Mouse (Mus musculus) ES-CJ7 (cell line): ENCODE results near the gene Strap.
A peak's percentile ranks its signal among the peaks of the same experiment; 100 is the strongest.

Experiments
- DNase-seq: peaks from one replicate; pipeline ENCODE4 v3.0.0; 2011; ENCODE audit warnings: low read depth, low spot score

The Strap gene

DNA sequence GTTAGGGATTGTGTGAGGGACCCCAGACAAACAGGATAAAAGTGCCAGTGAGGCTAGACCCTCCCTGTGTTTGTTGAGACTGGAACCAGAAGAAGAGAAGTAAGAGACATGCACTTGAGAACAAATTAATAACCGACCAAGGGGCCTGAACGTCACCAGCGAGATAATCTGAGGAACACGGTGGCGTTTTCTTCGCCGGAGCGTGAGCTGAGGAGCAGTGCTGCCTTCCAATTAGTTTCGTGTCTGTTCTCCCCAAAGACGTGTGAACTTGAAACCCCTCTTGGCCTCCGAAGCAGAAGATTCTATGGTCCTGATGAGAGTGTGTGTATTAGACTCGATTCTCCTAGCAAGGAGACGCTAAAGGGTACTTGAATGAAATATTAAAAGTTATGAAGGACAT lies 39.3 kb downstream of the Strap start:
- DNase-seq, result no peak

GRCm38 (mm10) chr6:137775159-137775558 lies 40.3 kb downstream of the Strap start:
- DNase-seq, result no peak

DNA sequence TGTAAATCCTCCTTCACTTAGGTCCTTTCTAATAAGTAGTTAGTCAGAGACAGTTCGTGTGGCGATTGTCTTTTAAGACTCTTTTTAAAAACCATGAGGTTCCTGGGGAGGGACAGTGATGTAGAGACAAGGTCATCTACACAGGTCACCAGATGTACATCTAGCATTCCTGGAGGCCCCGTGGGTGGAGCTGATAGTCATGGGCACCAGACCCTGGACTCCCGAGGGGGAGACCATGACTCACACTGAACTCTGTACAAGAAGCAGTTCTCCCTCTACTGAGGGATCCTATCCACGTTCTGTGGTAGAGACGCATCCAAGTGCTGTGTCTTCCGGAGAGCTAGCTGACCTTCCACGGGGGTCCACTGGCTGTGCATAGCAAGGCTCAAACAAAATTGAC lies 42.1 kb downstream of the Strap start:
- DNase-seq, result no peak

DNA sequence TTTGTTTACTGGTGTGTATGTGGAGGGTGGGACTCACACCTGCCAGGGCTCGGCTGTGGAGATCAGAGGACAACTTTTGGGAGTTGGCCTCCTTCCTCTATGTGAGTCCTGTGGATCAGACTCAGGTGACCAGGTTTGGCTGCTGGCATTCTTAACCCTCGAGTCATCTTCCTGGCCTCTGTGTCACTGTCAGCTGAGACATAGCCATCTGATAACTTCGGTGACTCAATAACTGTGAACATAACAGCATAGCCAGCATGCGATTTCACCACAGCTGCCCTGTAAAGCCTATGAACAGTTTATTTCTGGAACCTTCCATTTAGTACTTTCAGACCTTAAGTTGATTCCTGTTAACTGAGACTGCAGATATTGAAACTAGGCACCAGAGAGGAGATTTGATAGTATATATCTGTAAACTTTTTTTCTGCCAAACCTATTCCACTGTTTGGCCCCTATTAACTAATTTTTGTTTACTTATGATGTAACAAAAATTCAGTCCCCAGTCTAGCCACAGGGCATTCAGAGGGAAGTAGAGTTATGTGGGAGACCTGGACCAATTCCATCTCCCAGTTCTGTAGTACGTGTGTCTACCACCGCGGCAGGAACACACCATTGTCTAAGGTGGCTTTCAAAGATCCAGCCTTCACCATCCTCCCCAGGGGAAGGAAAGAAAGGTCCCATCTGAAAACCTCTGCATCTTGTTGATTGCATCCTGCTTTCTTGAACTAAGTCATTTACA lies 49.2 kb downstream of the Strap start:
- DNase-seq, result no peak

- no peak for DNase-seq
Observed at GRCm38 (mm10) chr6:137788976-137789590, 54.2 kb downstream of the Strap start.

GRCm38 (mm10) chr6:137789658-137790057 lies 54.8 kb downstream of the Strap start:
- DNase-seq, result no peak

- no peak for DNase-seq
Observed at GRCm38 (mm10) chr6:137795494-137795893, 60.6 kb downstream of the Strap start.

- peak; percentile 66 for DNase-seq
Observed at GRCm38 (mm10) chr6:137796596-137797567, 62.0 kb downstream of the Strap start.

- no peak for DNase-seq
Observed at GRCm38 (mm10) chr6:137799253-137799652, 64.4 kb downstream of the Strap start.
